Mouse (Mus musculus) natural killer cell, adult 2 months (primary cell): ENCODE measurements around the gene Galnt18.

ENCODE experiments used
- DNase-seq, 2 experiments: peaks; one replicate each; pipeline ENCODE4 v3.0.0; 2022; ENCODE audit warnings: low spot score in 2 of 2

Galnt18 gene

DNA sequence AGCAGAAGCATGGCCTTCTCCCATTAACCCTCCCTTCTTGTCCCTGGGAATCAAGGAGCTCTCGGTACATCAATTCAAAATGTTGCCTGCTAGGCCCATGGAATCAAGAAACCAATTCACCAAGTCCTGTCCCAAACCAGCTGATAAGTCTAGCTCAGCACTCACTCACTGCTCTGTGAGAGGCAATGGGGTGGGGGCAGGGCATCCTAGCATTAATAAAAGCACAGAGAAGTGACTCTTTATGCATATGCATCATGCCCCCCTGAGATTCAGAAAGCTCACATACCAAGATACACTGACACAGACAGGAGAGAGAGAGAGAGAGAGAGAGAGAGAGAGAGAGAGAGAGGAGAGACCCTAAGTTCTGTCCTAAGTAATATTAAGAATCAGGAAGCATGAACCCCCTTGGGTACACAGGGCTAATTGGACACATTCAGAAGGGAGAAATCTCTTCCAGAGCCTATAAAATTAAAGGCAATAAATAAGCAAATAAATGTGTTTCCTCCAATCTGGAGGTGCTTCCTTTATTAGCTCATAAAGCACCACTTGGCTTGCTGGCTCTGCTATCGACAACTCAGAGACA is 141.8 kb downstream of the Galnt18 start:
- DNase-seq: no peak

DNA sequence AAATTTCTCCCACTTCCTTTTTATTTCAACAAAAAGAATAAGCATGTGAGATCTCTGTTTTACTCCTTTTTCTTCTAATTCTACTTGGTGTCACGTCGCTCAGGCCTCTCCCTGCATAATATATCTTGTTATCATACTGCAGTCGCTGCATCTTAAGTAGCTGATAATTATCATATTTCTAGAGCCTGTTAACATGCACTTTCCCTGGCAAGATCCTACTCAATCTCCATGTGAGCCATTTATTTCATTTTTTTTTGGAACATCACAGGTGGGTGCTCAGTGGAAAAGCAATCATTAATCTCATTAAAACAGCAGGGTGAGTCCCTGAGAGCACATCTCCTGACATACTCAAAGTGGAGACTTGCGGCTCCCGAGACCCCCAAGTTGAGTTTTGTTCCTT is 143.3 kb downstream of the Galnt18 start:
- DNase-seq: no peak

DNA sequence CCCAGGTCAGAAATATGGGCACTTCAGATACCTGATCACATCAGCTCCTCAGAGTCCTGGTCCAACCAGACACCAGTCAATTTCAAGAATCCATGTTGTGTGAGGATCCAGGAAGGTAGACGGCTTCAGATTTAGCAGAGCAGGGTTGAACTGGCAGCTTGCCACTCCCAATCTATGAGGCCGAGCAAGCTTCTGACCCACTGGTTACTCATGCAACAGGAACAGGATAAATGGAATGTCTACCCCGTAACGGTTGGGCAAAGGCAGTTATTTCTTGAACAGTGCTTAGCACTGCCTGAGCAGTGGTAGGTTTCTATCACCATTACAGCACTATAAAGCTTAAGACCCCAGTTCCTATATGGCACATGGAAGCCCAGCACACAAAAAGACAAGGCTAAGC is 148.5 kb downstream of the Galnt18 start:
- DNase-seq: no peak

DNA sequence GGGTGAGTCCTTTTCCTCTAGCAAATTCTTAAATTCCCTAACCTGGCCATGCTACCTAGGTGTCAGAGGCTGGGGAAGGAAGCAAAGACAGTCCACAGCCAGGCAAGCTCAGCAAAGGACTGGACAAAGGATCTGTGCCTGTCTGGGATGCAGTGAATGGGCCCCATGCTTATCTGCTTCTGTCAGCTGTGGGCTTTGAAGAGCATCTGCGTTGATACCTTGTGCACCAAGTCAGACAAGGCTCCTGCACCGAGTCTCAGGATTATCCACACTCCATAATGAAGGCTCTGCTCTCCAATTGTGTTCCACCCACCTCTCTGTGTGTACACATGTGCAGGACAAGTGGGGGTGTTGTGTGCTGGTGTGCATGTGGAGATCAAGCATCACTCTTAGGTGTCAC is 153.5 kb downstream of the Galnt18 start:
- DNase-seq: no peak

DNA sequence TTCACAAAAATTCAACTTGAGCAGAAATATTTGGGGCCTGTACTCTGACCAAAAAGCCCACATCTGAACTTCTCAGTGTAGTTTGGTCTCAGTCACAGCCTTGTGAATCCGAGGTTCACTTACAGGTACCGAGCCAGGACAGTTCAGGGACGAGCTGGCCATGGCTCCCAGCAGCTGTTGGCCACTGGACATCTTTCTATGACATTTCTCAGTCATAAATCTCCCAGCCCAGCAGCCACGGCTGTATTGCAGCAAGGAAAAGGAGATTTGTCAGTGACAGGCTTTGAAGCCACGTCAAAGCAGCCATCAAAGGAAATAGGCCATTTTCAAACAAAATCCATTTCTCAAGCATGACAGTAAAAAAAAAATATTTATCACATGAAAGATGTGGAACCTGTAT is 154.0 kb downstream of the Galnt18 start:
- no peak for DNase-seq

DNA sequence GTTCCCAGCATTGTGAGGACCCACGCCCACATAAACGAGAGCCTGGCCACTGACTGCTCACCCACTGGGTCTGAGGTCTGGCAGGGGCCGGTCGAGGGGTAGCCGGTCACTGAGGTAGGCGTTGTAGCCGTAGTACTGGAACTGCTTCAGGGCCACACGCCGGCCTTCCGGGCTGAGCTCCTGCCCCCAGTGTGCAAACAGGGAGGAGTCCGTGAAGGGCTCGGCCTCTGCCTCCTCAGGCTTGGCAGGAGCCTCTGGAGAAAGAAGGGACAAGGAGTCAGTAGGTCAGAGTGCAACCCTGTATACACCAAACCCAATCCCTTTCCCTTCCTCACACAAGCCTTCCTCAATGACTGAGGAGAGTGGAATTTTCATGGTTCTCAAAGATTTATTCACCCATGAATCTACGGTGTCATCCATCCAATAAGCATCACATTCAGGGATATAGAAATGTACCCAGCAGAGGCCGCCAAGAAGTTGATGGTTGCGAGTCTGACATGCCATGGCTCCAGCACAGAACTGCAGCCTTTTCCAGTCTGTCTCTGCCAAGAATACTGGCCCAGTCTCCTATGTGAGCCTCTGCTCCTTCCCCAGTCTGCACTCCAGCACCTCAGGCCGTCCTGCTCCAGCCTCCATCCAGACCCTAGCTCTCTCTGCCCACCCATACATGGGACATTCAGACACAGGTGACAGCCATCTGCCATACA is 163.4 kb downstream of the Galnt18 start:
- DNase-seq: no peak

DNA sequence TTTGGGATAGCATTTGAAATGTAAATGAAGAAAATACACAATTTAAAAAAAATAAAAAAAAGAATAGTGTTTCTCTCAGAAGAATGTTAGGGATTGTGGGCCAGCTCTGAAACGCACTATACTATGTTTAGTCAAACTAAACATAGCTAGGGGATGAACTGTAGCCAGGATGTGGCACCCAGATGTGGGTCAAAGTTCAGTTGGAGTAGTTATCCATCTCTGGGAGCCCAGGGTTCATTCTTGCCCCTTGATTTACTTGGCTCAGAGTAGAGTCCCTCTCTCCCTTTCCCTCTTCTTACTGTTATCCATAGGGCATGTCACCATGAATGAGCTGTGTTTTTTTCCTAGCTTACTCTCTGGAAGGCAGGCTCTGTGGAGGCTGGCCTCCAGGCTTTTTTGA is 165.3 kb downstream of the Galnt18 start:
- DNase-seq: no peak

DNA sequence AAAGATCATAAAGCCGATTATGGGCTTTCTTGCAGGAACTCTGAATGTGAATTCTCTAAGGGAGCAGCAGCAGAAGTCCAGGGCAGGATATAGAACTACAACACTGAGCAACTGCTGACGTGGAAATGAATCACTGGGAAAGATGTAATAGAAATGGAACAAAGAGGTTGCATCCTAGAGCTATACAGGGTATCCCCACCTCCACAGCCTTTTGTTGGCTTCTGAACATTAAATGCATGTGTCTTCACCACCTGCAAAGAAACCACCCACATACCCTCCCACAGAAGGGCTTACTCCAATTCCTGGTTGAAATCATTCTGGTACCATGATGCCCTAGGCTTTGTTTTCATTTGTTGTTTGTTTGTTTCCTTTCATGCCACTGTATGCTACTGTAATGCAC is 172.3 kb downstream of the Galnt18 start:
- no peak for DNase-seq

DNA sequence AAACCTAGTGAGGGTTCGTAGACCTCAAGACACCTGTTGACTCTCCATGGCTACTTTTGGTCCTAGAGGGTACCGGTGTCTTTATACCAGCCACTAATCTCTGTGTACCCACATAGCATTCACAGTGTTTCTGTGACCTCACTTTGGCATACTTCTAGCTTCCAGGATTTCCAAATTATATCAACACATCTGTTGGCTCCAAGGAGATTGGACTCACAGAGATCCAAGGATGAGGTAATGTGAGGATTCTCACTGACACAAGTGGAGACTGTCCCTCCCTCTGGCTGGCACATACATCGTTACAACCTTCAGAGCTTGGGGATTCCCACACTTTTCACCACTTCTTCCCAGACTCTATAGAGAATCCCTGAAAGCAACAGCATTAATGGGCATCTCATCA is 173.7 kb downstream of the Galnt18 start:
- DNase-seq: no peak

DNA sequence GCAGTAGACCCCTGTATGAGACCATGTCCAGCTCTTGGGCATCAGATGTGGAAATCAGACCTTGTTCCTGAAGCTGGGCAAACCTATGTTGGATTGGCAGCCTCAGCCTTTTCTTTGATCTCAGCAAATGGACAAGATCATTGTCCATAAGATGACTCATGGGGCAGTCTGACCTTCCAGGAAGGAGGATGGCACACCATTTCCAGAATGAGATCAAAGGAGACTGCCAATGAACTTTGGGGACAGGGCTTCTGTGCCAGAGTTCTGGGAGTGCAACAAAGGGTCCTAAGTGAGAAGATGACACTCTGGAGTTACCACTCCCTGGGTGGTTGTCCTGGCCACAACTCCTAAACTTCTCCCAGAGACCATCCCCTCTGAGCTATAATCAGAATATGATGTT is 174.1 kb downstream of the Galnt18 start:
- no peak for DNase-seq

DNA sequence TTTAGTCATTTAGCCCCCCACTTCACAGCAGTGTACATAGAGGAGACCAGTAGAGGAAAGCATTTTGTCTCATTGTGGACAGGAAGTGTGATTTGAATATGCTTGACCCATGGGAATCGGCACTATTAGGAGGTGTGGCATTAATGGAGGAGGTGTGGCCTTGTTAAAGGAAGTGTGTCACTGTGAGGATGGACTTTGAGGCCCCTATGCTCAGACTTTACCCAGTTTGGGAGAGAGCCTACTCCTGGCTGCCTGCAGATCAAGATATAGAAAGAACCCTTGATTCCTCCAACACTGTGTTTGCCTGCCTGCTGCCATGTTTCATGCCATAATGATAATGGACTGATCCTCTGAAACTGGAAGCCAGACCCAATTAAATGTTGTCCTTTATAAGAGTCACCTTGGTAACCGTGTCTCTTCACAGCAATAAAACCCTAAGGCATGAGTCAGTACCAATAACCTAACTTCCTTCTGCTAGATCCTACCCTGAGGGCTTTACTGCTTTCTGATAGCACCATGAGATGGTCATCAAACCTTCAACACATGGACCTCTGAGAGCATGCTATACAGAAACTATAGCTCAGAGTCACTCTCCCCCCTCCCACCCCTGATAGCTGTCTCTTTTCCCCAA is 175.1 kb downstream of the Galnt18 start:
- DNase-seq: no peak

DNA sequence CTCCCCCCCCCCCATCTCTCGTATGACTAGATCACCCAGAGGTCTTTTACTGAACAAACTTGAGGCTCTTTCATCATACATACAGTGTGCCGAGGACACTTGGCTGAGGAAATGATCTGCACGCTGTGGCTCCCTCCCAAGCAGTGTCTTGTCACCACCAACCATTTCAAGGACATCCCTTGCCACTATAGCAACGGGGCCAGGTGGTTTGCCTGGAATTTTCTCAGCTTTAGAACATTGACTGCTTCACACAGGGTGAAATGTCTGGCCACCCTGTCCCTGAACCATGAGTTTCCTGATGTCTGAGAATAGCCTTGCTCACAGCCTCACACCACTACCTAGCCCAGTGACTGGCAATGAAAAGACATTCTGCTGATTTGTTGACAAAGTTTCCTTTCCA is 176.6 kb downstream of the Galnt18 start:
- DNase-seq: no peak

DNA sequence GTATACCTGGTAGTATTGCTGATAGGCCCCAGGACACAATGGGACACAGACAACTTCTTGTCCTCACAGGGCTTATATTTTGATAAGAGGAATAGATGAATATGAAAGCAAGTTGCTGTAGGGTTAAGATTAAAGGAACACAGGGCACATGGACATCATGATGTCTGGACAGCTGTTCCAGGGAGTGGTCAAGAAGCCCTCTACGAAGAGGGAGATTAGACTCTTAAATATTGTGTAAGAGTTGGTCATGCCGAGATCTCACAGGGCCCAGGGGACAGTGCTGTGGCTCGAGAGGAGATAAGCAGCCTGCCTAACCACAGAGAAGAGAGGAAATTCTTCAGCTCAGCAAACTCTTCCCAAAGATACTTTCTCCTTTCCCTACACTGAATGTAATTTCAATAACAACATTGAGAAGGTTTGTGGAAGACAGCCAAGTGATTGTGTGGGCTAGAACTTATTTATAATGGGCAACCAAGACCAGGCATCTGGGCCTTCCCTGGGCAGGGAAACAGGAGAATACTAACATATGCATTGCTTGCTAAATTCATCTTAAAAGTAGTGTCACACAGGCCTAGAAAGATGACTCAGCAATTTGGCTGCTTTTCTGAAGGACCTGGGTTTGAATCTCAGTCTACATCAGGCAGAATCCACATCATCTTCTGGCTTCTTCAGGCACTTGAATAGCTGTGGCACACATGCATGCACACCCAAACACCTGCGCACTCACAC is 178.3 kb downstream of the Galnt18 start:
- no peak for DNase-seq

DNA sequence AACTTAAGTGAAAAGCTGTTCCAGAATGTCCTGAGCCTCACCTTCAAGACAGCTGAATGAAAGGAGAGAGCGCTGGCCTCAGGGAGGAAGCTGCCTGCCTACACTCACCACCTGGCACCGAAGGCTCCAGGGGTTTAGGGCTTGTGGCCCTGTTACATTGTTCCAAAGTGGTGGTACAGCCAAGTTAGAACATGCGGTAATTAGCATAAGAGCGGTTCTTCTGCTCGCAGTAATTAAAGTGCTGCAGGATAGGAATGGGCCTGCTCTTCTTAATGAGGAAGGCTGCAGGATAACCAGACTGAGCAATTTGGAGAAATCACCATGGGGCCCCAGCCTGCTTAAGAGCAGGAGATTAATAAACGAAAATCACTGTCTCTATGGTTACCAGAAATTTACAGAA is 179.0 kb downstream of the Galnt18 start:
- no peak for DNase-seq

DNA sequence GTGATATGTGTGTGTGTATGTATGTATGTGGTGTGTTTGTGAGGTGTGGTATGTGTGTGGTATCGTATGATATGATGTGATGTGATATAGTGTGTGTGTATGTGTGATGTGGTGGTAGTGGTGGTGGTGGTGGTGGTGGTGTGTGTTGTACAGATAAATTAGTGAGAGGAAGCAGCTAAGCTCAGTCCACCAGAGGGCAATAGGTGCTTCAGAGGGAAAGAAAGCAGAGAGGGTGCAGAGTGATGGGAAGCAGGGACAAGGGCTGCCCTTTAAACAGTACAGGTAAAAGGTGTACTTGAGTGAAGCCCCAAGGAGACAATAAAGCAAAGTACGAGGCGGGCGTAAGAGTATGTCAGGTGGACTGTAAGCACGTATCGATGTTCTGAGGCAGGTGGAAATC is 186.1 kb downstream of the Galnt18 start:
- no peak for DNase-seq

DNA sequence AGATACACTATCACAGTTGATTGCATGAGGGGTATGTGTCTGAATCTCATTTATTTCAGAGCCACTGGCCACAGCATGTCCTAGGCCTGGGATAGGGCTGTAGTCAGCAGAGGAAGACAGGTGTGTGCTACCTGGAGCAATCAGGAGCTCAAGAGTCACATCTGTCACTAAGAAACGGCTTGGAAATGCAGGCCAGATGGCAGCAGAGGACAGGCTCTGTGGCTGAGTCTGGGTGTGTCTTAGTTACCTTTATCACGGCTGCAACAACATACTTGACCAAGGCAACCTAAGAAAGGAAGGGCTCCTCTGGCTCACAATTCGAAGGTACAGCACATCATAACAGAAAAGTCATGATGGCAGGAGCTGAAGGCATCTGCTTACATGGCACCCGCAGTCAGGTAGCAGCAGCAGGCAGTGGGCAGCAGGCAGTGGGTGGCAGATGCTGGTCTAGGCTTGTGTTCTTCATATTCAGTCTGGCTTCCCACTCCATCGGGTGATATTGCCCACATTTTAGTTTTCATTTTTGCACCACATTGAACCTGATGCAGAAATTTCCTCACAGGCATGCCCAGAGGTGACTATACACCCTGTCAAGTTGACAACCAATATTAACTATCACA is 190.2 kb downstream of the Galnt18 start:
- no peak for DNase-seq

DNA sequence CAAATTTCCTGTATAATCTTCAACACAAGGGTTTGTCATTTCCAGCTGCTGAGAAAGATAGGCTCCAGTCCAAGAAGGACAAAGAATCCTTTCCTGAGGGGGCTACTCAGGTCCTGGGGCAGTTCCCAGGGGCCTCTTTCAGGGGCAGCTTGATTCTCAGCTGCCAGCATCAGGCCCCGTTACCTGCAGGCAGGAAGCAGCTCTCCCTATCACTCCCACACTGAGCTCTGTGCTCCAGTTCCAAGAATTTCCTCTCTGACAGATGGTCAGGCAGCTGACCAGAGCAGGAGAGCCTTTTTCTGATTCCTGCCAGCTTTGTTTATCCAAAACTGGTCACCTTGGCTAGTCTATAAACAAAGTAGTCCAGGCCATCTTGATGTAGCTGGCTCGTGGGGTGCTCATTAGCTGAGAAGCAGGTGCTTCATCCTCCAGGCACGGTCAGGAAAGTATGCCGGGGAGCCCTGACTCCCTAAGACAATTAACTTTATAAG is 191.4 kb downstream of the Galnt18 start:
- DNase-seq: no peak

DNA sequence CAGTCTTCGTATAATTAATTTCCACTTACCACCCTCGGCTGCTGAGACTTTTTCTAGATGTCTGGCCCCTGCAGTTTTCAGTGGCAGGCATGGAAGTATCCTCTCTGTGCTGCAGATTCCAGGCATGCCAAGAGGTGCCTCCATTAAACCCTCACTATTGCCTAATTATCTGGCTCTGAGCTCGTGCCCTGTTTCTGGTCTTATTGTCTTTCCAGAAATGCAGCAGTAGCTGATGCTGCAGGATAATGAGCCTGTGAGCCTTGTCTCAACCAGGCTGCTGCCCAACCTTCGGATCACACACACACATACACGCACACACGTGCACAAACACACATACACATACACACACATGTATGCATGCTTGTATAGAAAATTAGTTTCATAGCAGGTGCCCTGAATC is 199.2 kb downstream of the Galnt18 start:
- DNase-seq: no peak

DNA sequence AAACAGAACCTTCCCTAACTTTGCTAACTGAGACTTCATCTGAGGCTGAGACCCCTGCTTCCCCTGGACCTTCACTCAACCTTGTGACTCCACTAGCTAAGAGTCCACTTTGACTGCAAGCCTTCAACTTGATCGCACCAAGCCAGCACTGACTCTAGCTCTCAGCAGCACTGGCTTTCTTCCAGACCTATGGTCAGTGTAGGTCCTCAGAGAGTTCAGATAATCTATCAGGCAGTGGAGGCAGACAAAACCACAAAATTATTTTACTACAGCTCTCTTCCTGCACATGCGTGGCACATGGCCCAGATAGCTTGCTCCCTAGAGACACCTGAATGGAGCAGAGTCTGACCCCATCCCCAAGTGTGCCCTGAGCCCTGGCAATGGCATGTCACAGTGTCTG is 204.7 kb downstream of the Galnt18 start:
- no peak for DNase-seq

DNA sequence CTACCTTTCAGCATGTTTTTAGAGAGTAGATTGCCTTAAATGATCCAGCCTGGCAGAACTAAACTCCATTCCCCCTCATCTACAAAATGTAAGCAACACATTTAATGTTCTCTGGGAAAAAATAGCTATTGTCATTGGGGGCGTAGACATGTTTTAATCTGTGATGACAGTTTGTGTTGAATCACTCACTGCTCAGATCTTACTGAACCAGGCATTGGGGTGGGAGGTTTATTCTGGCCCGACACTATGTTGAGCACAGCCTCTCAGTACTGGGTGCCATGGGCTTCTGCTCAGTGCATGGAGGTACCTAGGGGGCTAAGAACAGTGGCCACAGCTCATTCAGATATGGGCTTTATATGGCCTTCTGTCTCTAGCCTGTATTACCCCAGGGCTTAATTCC is 207.4 kb downstream of the Galnt18 start:
- DNase-seq: no peak

DNA sequence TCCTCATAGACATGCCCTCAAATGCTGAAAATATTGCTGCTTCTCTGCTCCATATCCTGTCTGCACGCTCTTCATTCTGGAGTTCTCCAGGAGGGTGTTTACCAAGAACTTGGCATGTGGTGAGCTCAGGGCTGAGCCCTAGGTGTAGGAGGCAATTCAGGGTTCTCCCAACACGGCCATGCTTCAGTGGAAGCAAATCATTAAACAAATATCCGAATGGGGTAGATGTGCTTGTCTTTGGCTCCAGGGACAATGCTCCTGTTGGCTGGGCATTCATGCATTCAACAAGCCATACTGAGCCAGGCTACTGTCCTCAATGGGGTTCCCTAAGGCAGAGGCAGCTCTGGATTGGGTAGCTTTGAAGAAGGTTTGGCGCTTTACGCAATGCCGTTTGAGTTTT is 212.9 kb downstream of the Galnt18 start:
- DNase-seq: no peak
